Mouse (Mus musculus) adrenal gland, postnatal 36 days (tissue): ENCODE measurements around the gene Srsf3. TPM values are rescaled to one million over a fixed set of nuclear protein-coding genes. Genes with fewer than 3 reads are reported as not detected.
"Not testable (repeated sequence)": the region's sequence is repeated elsewhere in the genome, so short reads cannot be mapped to it uniquely, and the experiment has no call there.

Source experiments
- DNase-seq, 2 experiments: peaks; one replicate each; pipeline ENCODE4 v3.0.0; 2021; ENCODE audit warnings: mixed read lengths in 1 of 2
- long read RNA-seq, 2 experiments: library from polyadenylated mRNA; stranded (forward); transcript quantifications; one replicate each; pipeline ENCODE4 v2.0.0; 2021; ENCODE audit warnings: borderline sequencing depth in 2 of 2
- total RNA-seq, 2 experiments: library from RNA; stranded (reverse); gene quantifications; 2 replicates each; pipeline ENCODE4 v1.2.3; 2021

Srsf3 gene
- 100 to 1,000 TPM; 147 to 148 TPM for total RNA-seq
- long read RNA-seq, experiment 1, full-length matches to known transcripts, result 257 of 292 reads
- long read RNA-seq, experiment 1, partial matches to known transcripts, result 8 of 292 reads
- long read RNA-seq, experiment 1, other reads (novel, unspliced or antisense), result 27 of 292 reads
- long read RNA-seq, experiment 2, transcript Srsf3-202 (6 exons, 2,618 nt), result major isoform, 50 of 62 reads
- long read RNA-seq, experiment 2, transcript Srsf3-201 (7 exons, 2,594 nt), result minor isoform, 6 of 62 reads
- long read RNA-seq, experiment 2, partial matches to known transcripts, result 0 of 62 reads
- long read RNA-seq, experiment 2, other reads (novel, unspliced or antisense), result 6 of 62 reads

- peak; percentile 98 to 99 for DNase-seq
Observed at GRCm38 (mm10) chr17:29032274-29033069, at the start of gene Srsf3. TSS of gene Srsf3 (plus strand) at chr17:29032628.

GRCm38 (mm10) chr17:28984724-28985420, 47.6 kb upstream of the Srsf3 start:
- DNase-seq, result no peak

DNA sequence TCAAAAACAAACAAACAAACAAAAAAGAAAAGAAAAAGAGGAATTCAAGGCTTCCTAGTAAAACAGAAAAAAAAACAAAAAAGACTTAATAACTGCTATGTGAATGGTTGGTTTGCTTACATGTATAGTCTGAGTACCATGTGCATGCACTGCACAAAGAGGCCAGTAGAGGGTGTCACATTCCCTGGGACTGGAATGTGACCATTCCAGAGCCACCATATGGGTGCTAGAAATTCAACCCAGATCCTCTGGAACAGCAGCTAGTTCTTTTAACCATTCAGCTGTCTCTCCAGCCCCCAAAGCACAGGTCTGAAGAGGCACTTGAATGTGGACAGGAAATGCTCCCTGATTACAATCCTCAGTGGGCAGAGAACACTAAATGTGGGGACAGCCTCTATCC, 45.6 kb upstream of the Srsf3 start:
- peak; percentile 30 to 42 for DNase-seq

DNA sequence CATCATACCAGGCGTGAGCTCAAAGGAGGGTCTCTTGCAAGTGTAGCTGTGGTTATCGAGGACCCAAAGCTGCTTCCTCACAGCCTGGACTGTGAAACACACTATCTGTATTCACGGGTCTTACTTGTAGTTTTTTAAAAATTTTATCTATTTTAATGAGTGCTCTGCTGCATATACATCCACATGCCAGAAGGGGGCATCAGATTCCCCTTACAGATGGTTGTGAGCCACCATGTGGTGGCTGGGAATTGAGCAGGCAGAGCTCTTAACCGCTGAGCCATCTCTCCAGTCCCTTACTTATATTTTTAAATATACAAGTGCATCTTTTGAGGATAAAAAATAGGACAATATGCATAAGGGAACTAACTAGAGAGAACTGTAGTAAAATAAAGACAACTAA, 44.7 kb upstream of the Srsf3 start:
- peak; percentile 41 to 55 for DNase-seq

DNA sequence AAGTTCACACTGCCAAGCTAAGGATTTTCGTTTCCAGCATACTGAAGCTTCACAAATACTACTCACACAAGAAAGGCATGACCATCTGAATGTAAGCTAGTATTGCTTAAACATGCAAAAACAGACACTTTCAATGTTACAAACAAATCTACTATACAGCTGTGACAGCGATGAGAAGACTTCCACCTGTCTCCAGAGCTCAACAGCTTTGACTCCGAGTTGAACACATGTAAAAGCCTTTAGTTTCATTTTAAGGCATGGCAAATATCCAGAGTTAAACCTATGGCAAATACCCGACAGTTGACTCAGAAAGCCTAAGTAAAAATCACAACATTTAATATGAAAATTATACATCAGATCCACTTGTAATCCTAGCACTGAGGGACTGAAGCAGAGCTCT, 44.1 kb upstream of the Srsf3 start:
- DNase-seq, result no peak

- DNase-seq, result peak in 1 of 2 experiments; percentile 17
Observed at GRCm38 (mm10) chr17:28988996-28989395, 43.4 kb upstream of the Srsf3 start.

DNA sequence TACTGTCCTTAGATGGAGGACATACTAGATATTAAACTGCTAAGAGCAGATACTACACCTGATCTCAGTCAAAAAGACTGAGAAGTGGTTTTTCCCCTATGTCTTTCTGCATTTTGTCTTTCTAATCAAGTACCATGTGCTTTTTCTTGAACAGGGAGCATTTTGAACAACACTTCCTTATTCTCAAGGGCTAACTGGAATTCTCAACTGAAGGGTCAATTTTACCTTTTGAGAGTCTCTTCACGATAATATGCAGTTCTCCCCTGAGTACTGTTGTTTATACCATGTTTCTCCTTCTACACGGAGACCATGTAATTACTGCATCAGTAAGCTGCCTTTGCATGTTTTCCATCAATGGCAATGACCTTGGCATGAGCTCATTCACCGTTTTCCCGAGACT, 42.4 kb upstream of the Srsf3 start:
- no peak for DNase-seq

DNA sequence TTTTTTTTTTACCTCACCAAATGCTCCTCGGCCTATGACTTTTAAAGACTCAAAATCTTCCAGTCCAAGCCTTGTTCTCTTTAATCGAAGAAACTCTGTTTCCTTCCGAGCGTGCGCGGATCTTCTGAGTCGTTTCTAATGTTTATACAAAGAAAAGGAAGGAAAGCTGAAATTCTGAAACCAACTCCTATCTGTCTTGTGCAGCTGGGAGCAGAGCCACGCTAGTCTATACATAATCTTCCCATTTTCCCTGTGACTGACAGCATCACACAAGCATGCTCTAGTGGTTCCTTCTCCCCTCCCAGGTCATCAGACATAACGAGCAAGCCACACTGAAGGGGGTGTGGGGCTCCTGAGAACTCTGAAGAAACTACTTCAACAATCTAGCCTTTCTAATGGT, 41.1 kb upstream of the Srsf3 start:
- DNase-seq, result no peak

- peak; percentile 11 to 14 for DNase-seq
Observed at GRCm38 (mm10) chr17:28992105-28992504, 40.3 kb upstream of the Srsf3 start.

GRCm38 (mm10) chr17:28993004-28993403, 39.4 kb upstream of the Srsf3 start:
- DNase-seq, result not testable (repeated sequence)

DNA sequence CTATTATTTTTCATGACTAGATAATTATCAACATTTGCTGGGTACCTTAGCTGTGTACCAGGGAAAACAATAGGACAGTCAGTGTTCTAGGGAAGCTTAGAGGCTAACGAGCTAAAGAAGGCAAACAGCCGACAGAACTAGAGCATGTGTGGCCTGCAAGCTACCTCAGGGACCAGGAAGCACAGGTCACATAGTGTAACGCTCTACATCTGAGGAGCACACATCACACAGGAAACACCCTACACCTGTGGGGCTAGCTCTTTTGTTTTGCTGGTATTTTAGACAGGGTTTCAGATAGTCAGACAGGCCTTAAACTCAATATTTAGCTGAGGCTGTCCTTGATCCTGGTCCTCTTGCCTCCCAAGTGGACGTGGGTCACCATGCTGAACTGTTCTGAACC, 37.8 kb upstream of the Srsf3 start:
- no peak for DNase-seq

- no peak for DNase-seq
Observed at GRCm38 (mm10) chr17:29000465-29000864, 32.0 kb upstream of the Srsf3 start.

DNA sequence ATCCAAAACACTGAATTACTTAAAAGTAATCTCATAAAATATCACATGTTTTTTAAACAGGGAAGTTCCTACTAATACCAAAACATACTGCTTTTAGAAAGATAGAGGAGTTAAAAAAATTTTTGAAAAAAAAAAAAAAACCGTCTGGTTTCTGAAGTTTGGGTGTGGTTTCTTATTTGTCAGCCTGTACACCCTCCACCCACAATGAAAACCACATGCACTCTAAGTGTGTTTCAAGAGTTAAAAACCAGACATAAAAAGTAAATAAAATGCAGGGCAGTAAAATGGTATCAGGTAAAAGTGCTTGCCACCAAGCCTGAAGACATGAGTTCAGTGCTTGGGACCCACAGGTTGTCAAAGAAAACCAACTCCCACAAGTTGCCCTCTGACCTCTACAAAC, 28.7 kb upstream of the Srsf3 start:
- DNase-seq, result no peak

- DNase-seq, result no peak
Observed at GRCm38 (mm10) chr17:29005002-29005401, 27.4 kb upstream of the Srsf3 start.

DNA sequence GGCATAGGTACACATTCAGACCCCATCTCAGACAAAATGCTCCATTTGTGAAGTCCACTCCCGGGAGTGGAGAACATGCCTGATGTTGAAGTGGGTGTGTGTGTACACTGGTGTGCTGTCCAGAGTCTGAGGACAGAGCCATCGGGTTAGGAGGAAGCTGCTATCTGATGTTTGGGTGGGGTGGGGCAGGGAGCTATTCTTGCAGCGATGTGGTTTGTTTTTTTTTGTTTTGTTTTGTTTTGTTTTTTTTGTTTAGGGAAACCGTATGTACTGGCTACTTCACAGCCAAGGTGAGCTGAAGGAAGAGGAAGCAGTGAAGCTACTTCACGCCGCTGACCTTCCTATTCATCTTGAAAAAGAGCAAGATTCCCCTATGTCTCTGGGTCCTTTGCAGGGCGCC, 25.6 kb upstream of the Srsf3 start:
- DNase-seq, result no peak

GRCm38 (mm10) chr17:29007243-29007640, 25.2 kb upstream of the Srsf3 start:
- no peak for DNase-seq

DNA sequence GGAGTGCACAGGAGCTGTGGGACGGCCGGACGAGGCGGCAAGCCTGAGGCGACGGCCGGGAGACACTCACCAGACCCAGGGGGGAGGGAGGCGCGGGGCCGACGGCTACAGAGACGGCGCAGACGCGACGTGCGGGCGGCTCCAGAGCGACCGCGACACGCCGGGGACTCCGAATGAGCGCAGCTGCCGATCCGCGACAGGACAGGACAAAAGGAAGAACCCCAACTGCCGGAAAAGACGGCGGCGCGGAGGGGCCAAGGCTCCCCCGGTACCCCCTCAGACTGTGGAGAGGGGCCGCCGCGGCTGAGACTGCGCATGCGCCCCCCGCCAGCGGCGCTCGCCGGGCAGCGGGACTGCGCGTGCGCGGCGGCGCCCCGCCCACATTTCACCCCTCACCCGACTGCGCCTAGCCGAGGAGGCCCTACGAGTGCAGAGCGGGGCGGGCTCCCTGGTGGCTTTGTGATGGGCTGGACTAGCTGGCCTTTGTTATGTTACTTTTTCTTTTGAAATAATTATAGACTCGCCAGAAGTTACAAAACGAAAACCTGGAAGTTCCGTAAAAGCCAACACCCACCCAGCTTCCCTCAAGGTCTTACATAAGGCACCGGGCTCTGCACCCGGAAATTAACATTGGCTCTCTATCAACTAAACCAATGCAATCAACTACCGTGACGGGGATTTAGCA, 24.6 kb upstream of the Srsf3 start, which contains the start of gene Stk38:
TSS of gene Stk38 (minus strand) at position 355 of the 685 bp plus-strand sequence.
- DNase-seq, result peak; percentile 94 to 97

DNA sequence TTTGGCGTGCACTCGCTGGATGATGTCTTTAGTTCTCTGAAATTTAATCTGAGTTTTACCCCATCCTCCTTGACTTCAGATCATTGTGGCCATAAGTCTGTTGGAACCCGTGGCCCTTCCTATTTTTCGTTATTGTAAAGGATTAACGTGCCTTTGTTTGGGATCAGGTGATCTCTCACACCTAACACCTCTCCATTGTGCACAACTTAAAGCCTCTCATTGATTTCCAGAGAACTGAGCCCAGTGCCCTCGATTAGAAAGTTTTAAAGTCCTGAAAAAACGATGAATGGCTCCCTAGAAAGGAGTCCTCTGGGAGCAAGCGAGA, 24.1 kb upstream of the Srsf3 start:
- no peak for DNase-seq

- DNase-seq, result no peak
Observed at GRCm38 (mm10) chr17:29009181-29009580, 23.2 kb upstream of the Srsf3 start.

DNA sequence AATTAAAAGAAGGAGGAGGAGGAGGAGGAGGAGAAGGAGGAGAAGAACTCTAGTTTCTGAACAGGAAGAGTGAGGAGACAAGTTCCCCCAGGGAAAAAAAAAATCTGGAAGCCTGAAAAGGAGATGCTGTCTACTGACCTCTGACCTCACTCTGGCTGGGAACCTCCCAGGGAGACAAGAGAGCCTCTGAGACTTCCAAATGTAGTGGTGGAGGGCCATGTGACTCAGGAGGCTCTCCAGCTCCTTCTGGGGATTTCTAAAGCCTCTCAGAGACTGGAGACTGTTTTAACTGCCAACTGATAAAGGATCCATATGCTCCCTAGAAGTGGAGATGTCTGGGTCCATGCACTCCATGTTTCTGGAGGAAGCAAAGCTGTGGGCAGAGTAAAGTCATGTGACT, 18.2 kb upstream of the Srsf3 start:
- no peak for DNase-seq

DNA sequence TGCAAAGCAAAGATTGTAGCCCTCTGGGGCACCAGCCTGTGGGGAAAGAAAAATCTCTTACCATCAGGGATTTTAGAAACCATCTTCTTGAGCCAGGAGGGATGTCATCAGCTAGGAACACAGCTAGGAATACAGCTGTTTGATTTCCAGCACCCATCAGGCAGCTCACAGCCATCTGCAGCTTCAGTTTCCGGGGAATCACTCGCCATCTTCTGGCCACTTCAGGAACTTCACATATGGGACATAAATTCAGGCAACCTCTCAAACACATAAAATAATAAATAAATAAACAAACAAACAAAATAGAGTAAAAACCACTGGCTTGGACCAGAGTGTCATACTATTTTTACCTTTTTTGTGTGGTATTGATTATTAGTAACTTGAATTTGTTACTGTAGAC, 16.8 kb upstream of the Srsf3 start:
- DNase-seq, result peak; percentile 13 to 38

DNA sequence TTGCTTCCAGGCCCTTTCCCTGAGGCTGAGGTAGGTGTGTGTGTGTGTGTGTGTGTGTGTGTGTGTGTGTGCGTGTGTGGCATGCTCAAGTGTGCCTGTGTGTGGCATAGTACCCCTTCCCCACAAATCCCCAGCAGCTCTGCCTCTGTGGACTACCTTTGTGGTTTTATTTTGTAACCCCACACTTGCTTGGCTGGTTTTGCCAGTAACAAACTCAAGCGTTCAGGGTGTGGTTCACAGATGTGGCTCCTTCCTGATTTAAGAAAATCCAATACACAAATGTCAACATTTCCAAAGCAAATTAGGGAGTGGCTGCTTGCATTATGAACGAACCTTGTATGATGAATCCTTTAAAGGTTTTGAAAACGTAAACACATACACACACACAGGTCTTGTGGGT, 15.7 kb upstream of the Srsf3 start:
- DNase-seq, result no peak
